Mouse (Mus musculus) gastrocnemius, postnatal 14 days (tissue): ENCODE data around the gene Recql5. TPM values are rescaled to one million over a fixed set of nuclear protein-coding genes. Genes with fewer than 3 reads are reported as not detected.

Source experiments
- DNase-seq: peaks from one replicate; pipeline ENCODE4 v3.0.0; 2021; ENCODE audit warnings: mixed read lengths
- intact Hi-C: fragments of 180-260 bp; cut with DNase I; formaldehyde crosslinking; loops from one replicate; pipeline ENCODE4 v1.15.1; 2025; ENCODE audit warnings: low total_unique reads
- total RNA-seq, 2 experiments: library from RNA; stranded (reverse); gene quantifications; 2 replicates each; pipeline ENCODE4 v1.2.3; 2021

Gene Recql5
- total RNA-seq, 2 experiments from 2014 or later, result 5.7 to 6.3 TPM

GRCm38 (mm10) chr11:115903384-115904230 lies 29.7 kb downstream of the Recql5 start:
- DNase-seq, result no peak
- intact Hi-C loops, result no loop called here

- intact Hi-C loops, result no loop called here
- DNase-seq, result peak; percentile 56
Measured at GRCm38 (mm10) chr11:115902831-115903230, 30.4 kb downstream of the Recql5 start.

- no peak for DNase-seq
- intact Hi-C loops, result no loop called here
Measured at GRCm38 (mm10) chr11:115902177-115902576, 31.1 kb downstream of the Recql5 start.

- intact Hi-C loops, result no loop called here
- no peak for DNase-seq
Measured at GRCm38 (mm10) chr11:115901338-115902161, 31.7 kb downstream of the Recql5 start.

GRCm38 (mm10) chr11:115900561-115901337 lies 32.5 kb downstream of the Recql5 start:
- no peak for DNase-seq
- intact Hi-C loops, result no loop called here

GRCm38 (mm10) chr11:115899486-115900266 lies 33.6 kb downstream of the Recql5 start, which contains the start of gene Smim5:
Gene Smim5 (plus strand): TSS chr11:115899966.
- peak; percentile 65 for DNase-seq
- intact Hi-C loops, result no loop called here

- peak; percentile 27 for DNase-seq
- intact Hi-C loops, result no loop called here
Measured at GRCm38 (mm10) chr11:115898886-115899285, 34.4 kb downstream of the Recql5 start.

GRCm38 (mm10) chr11:115898446-115898845 lies 34.8 kb downstream of the Recql5 start:
- intact Hi-C loops, result no loop called here

GRCm38 (mm10) chr11:115894755-115895520 lies 38.3 kb downstream of the Recql5 start:
- DNase-seq, result no peak
- intact Hi-C loops, result loop anchor here (2.0 kb wide), 1 partner anchor 26 kb away; no protein-coding TSS in a partner anchor

More at GRCm38 (mm10) chr11:115898446-115898845, 34.8 kb downstream of the Recql5 start:
- no peak for DNase-seq

GRCm38 (mm10) chr11:115893071-115893470 lies 40.2 kb downstream of the Recql5 start:
- DNase-seq, result no peak
- intact Hi-C loops, result no loop called here

GRCm38 (mm10) chr11:115892213-115892612 lies 41.1 kb downstream of the Recql5 start:
- intact Hi-C loops, result no loop called here
- DNase-seq, result no peak

GRCm38 (mm10) chr11:115889159-115889558 lies 44.1 kb downstream of the Recql5 start:
- intact Hi-C loops, result no loop called here

GRCm38 (mm10) chr11:115888020-115888419 lies 45.3 kb downstream of the Recql5 start:
- intact Hi-C loops, result no loop called here
- DNase-seq, result no peak

More at GRCm38 (mm10) chr11:115889159-115889558, 44.1 kb downstream of the Recql5 start:
- DNase-seq, result no peak

GRCm38 (mm10) chr11:115886446-115886845 lies 46.8 kb downstream of the Recql5 start:
- intact Hi-C loops, result no loop called here

GRCm38 (mm10) chr11:115885281-115885680 lies 48.0 kb downstream of the Recql5 start:
- intact Hi-C loops, result no loop called here

More at GRCm38 (mm10) chr11:115886446-115886845, 46.8 kb downstream of the Recql5 start:
- no peak for DNase-seq

GRCm38 (mm10) chr11:115884361-115884760 lies 48.9 kb downstream of the Recql5 start:
- no peak for DNase-seq
- intact Hi-C loops, result no loop called here

More at GRCm38 (mm10) chr11:115885281-115885680, 48.0 kb downstream of the Recql5 start:
- DNase-seq, result no peak

GRCm38 (mm10) chr11:115883251-115883650 lies 50.0 kb downstream of the Recql5 start:
- no peak for DNase-seq
- intact Hi-C loops, result no loop called here

- no peak for DNase-seq
- intact Hi-C loops, result no loop called here
Measured at GRCm38 (mm10) chr11:115881002-115881401, 52.3 kb downstream of the Recql5 start.
